Mouse (Mus musculus): ENCODE data around the gene Dnmt3a. TPM values are rescaled to one million over a fixed set of nuclear protein-coding genes. Genes with fewer than 3 reads are reported as not detected.

Gene Dnmt3a
- polyA plus RNA-seq, 1 experiment: 11.8 TPM

DNA sequence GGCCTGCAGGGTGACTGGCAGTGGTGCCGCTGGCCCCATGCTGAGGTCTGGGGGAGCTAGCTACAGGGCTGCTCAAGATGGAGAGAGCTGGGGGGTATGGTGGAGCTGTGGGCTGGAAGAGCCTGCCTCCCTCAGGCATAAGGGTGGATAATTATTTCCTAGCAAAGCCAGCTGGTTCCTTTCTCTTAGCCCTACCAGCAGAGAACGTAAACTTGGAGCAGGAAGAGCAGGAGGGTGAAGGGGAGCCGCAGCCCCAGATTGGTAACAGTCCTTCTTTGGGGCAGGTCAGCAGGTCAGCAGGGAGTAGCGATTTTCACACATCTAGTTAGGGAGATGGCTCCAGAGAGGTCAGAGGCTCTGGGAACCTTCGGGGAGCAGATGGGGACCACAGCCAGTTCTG, 44.4 kb downstream of the Dnmt3a start:
- Histone ChIP-seq H3K4me3 (ENCODE audit: insufficient read depth, low read depth, low read length) (no peak overlapping the region), H3K27me3 (replicated peaks; ENCODE audit: control insufficient read depth, insufficient read depth, low read length) (no peaks in the 10 kb centered on the region), H3K4me1 (ENCODE audit: control insufficient read depth, insufficient read depth, low read length) (peaks cover 8% of the 10 kb centered on the region; the same call in 1 of the 2 replicates), H3K36me3 (ENCODE audit: control insufficient read depth, insufficient read depth, low read length) (peaks cover 2% of the 10 kb centered on the region; the same call in 1 of the 2 replicates), H3K27ac (ENCODE audit: insufficient read depth, low read depth, low read length) (peak overlapping the region; percentile 17; the same call in 1 of the 2 replicates)
- 36% methylated on average over 5 of the region's 5 CpGs for WGBS
- TF ChIP-seq POLR2A (IDR thresholded peaks at IDR 0.05; ENCODE audit: low read depth, low read length) (no peak), CTCF (conservative IDR thresholded peaks at IDR 0.05; ENCODE audit: insufficient read depth, insufficient read length, low read depth, low read length) (no peak)
- no peak for DNase-seq

DNA sequence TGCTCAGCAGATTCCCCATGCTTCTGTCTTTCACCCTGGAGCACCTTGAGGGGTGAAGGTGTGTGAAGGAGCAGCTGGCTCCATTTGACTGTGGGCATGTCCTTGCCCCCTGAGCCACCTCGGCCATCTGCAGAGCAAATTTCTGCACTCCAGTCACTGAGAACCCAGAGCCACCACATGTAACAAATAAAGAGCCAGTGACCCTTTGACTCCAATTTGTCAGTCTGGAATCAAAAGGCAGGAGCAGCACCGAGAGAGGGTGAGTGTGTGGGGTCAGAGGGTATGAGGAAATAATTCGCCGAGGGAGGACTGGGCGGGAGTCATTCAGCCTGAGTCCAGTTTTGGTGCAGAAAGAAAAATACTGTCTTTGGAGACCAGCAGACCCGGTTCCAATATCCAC, 44.9 kb downstream of the Dnmt3a start:
- no peak overlapping the region for H3K27ac ChIP-seq (ENCODE audit: insufficient read depth, low read depth, low read length)
- TF ChIP-seq CTCF (conservative IDR thresholded peaks at IDR 0.05; ENCODE audit: insufficient read depth, insufficient read length, low read depth, low read length) (no peak), POLR2A (IDR thresholded peaks at IDR 0.05; ENCODE audit: low read depth, low read length) (no peak)
- no peaks in the 10 kb centered on the region for H3K27me3 ChIP-seq (replicated peaks; ENCODE audit: control insufficient read depth, insufficient read depth, low read length)
- no peak for DNase-seq
- 32% methylated on average over 6 of the region's 6 CpGs for WGBS
- peaks cover 2% of the 10 kb centered on the region; the same call in 1 of the 2 replicates for H3K36me3 ChIP-seq (ENCODE audit: control insufficient read depth, insufficient read depth, low read length)
- peaks cover 13% of the 10 kb centered on the region for H3K4me1 ChIP-seq (ENCODE audit: control insufficient read depth, insufficient read depth, low read length)
- H3K4me3 ChIP-seq (ENCODE audit: insufficient read depth, low read depth, low read length): no peak overlapping the region

DNA sequence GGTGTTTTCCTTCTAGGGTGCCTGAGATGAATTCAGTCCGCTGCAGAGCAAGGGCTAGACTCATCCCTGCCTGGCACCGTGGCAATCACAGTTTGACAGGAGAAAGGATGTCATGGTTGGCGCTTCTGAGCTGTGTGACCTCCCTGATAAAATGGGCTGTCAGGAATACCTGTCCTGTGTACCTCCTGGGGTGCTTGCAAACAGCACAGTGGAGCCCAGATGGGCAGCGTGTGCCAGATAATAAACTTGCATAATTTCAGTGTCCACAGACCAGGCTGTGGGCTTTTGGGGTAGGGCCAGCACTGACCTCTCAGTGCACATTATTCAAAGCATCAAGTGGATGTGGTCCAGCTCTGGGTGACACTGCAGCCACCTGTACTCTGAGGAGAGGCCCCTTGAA, 45.4 kb downstream of the Dnmt3a start:
- Histone ChIP-seq H3K27ac (ENCODE audit: insufficient read depth, low read depth, low read length) (no peak overlapping the region), H3K27me3 (replicated peaks; ENCODE audit: control insufficient read depth, insufficient read depth, low read length) (no peaks in the 10 kb centered on the region), H3K4me1 (ENCODE audit: control insufficient read depth, insufficient read depth, low read length) (peaks cover 17% of the 10 kb centered on the region), H3K4me3 (ENCODE audit: insufficient read depth, low read depth, low read length) (no peak overlapping the region), H3K36me3 (ENCODE audit: control insufficient read depth, insufficient read depth, low read length) (peaks cover 2% of the 10 kb centered on the region; the same call in 1 of the 2 replicates)
- WGBS: 69% methylated on average over 4 of the region's 4 CpGs
- no peak for DNase-seq
- TF ChIP-seq POLR2A (IDR thresholded peaks at IDR 0.05; ENCODE audit: low read depth, low read length) (no peak), CTCF (conservative IDR thresholded peaks at IDR 0.05; ENCODE audit: insufficient read depth, insufficient read length, low read depth, low read length) (no peak)

DNA sequence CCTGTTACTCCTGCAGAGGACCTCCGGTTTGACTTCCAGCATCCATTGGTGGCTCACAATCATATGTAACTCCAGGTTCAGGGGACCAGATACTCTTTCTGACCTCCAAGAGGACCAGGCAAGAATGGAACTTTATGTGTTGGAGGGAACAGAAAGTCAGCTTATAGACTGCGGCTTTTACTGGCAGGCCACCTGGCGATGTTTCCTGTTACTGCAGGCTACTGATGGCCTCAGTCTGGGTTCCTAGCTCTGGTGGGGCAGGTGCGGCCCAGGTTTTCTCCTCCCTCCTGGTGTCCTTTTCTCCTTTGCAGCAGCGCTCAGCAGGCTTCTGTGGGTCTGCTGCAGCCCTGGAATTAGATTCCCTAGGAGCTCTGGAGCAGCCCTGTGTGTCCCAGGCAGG, 46.7 kb downstream of the Dnmt3a start:
- no peak for DNase-seq
- H3K27me3 ChIP-seq (replicated peaks; ENCODE audit: control insufficient read depth, insufficient read depth, low read length): no peaks in the 10 kb centered on the region
- WGBS: 70% methylated on average over 5 of the region's 5 CpGs
- peaks cover 2% of the 10 kb centered on the region; the same call in 1 of the 2 replicates for H3K36me3 ChIP-seq (ENCODE audit: control insufficient read depth, insufficient read depth, low read length)
- TF ChIP-seq CTCF (conservative IDR thresholded peaks at IDR 0.05; ENCODE audit: insufficient read depth, insufficient read length, low read depth, low read length) (no peak; the same call in 1 of the 2 replicates), POLR2A (IDR thresholded peaks at IDR 0.05; ENCODE audit: low read depth, low read length) (no peak)
- H3K4me3 ChIP-seq (ENCODE audit: insufficient read depth, low read depth, low read length): no peak overlapping the region
- no peak overlapping the region for H3K27ac ChIP-seq (ENCODE audit: insufficient read depth, low read depth, low read length)
- H3K4me1 ChIP-seq (ENCODE audit: control insufficient read depth, insufficient read depth, low read length): peaks cover 26% of the 10 kb centered on the region

DNA sequence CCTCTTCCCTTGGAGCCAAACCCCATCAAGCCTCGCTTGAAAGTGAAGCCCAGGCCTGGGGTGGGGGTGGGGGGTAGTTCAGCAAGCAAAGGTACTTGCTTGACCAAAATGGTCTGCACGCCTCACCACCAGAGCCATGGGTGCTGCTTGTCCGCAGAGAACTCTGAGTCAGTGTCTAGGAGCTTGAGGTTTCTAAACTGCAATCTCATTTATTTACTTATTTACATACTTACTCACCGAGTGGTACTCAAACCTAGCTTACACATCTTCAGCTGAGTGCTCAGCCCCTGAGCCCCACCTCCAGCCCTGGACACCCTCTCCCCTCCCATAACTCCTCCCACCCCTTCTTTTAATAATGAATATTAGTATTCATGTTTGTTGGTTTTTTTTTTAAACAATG, 48.6 kb downstream of the Dnmt3a start:
- Histone ChIP-seq H3K4me1 (ENCODE audit: control insufficient read depth, insufficient read depth, low read length) (peaks cover 39% of the 10 kb centered on the region), H3K4me3 (ENCODE audit: insufficient read depth, low read depth, low read length) (no peak overlapping the region), H3K27ac (ENCODE audit: insufficient read depth, low read depth, low read length) (peak overlapping the region; percentile 21; the same call in 1 of the 2 replicates), H3K36me3 (ENCODE audit: control insufficient read depth, insufficient read depth, low read length) (peaks cover 2% of the 10 kb centered on the region; the same call in 1 of the 2 replicates), H3K27me3 (replicated peaks; ENCODE audit: control insufficient read depth, insufficient read depth, low read length) (no peaks in the 10 kb centered on the region)
- WGBS: 71% methylated on average over 4 of the region's 4 CpGs
- no peak for TF ChIP-seq CTCF (conservative IDR thresholded peaks at IDR 0.05; ENCODE audit: insufficient read depth, insufficient read length, low read depth, low read length)
- TF ChIP-seq POLR2A (IDR thresholded peaks at IDR 0.05; ENCODE audit: low read depth, low read length): no peak
- DNase-seq: no peak

DNA sequence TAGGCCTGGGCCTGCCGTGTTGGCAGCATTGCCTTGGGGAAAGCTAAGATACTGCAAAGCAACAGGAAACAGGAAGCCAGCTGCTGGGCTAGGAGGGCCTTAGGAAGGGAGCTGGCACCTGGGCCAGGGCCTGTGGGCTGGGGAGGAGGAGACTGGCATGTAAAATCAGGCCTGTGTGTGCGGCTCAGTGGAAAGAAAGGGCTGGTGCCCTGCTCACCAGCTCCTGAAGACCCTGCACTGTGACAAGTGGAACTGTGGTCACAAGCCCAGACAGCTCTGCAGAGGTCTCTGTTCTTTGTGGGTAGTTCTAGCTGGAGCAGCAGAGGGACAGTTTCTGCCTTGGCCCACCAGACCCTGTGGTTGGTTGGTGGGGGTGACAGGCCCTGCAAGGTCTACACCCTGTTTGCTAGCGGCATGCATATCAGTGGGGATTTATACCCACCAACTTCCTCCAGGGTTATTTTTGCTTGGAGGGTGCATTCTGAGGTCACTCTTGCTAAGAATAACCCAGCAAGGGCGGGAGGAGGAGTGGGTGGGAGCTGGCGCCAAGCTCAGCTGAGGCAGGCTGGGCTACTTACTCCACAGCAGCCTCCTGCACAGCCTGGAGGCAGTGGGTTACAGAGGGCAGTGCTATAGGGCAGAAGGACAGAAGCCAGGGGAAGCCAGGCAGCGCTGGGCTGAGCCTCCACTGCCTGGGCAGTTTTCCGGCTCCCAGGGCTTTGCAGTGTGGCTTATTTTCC, 50.1 kb downstream of the Dnmt3a start:
- TF ChIP-seq POLR2A (IDR thresholded peaks at IDR 0.05; ENCODE audit: low read depth, low read length): no peak
- no peak for TF ChIP-seq CTCF (conservative IDR thresholded peaks at IDR 0.05; ENCODE audit: insufficient read depth, insufficient read length, low read depth, low read length)
- DNase-seq: peak; percentile 90
- peaks cover 53% of the 10 kb centered on the region for H3K4me1 ChIP-seq (ENCODE audit: control insufficient read depth, insufficient read depth, low read length)
- WGBS: 2% methylated on average over 7 of the region's 7 CpGs
- H3K36me3 ChIP-seq (ENCODE audit: control insufficient read depth, insufficient read depth, low read length): no peaks in the 10 kb centered on the region
- H3K27me3 ChIP-seq (replicated peaks; ENCODE audit: control insufficient read depth, insufficient read depth, low read length): no peaks in the 10 kb centered on the region
- H3K27ac ChIP-seq (ENCODE audit: insufficient read depth, low read depth, low read length): peak overlapping the region; percentile 85
- no peak overlapping the region for H3K4me3 ChIP-seq (ENCODE audit: insufficient read depth, low read depth, low read length)

DNA sequence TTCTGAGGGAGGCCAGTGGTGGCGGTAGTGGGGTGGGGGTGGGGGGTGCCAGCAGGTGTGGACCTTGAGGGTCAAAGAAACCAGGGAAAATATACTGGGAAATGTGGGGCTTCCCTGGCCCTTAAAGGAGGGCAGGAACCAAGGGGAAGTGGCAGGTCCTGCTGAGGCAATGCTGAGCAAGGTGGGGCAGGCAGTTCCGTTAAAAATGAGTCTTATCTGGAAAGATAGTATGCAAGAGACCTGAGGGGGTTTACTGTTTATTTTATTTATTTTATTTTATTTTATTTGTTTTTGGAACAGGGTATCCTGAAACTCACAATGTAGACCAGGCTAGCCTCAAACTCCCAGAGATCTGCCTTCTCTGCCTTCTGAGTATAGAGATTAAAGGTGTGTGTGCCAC, 50.9 kb downstream of the Dnmt3a start:
- Histone ChIP-seq H3K27me3 (replicated peaks; ENCODE audit: control insufficient read depth, insufficient read depth, low read length) (no peaks in the 10 kb centered on the region), H3K4me1 (ENCODE audit: control insufficient read depth, insufficient read depth, low read length) (peaks cover 59% of the 10 kb centered on the region), H3K4me3 (ENCODE audit: insufficient read depth, low read depth, low read length) (no peak overlapping the region), H3K36me3 (ENCODE audit: control insufficient read depth, insufficient read depth, low read length) (no peaks in the 10 kb centered on the region), H3K27ac (ENCODE audit: insufficient read depth, low read depth, low read length) (peak overlapping the region; percentile 83)
- TF ChIP-seq CTCF (conservative IDR thresholded peaks at IDR 0.05; ENCODE audit: insufficient read depth, insufficient read length, low read depth, low read length): no peak
- TF ChIP-seq POLR2A (IDR thresholded peaks at IDR 0.05; ENCODE audit: low read depth, low read length): no peak
- no peak for DNase-seq
- WGBS: 56% methylated on average over 2 of the region's 2 CpGs
